Mouse (Mus musculus) cerebellum, postnatal 36 days (tissue): ENCODE results near the gene Aqp7.

Source experiments
- DNase-seq, 2 experiments: peaks; one replicate each; pipeline ENCODE4 v3.0.0; 2021 to 2022; ENCODE audit warnings: mixed read lengths in 2 of 2

The Aqp7 gene

DNA sequence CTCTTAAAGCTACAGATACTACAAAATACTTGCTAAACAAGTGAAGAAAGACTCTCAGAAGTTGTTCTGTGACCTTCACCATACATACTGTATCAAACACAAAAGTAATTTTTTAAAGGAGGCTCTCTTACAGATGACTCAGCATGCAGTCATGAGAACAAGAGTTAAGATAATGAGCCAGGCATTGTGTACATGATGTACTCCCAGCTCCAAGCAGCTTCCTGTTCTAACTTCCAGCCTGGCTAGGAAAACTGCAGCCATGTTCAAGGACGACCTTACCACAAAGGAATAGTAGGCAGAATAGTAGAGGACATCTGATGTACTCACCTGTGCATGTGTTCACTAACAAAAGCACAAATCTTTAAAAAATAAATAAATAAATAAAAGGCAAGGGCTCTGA, 47.7 kb downstream of the Aqp7 start:
- no peak for DNase-seq

DNA sequence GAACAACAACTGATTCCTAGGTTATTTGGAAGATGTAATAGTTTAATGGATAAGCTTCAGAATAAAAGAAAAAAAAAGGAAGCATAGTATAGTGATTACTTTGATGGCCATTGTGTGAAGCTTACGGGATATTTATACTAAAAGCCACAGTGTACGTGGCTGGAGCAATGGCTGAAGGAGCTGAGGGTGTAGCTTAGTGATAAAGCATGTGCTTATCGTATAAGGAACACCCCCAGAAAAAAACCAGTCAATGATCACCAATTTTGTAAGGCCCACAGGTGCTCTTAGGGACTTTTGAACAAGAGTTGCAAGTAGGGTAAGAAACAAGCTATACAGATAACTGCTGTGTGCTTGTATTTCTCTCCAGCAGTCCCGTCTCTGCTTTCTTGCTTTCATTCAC, 50.0 kb downstream of the Aqp7 start:
- no peak for DNase-seq

GRCm38 (mm10) chr4:40996302-40996701, 51.6 kb downstream of the Aqp7 start:
- DNase-seq, result no peak

DNA sequence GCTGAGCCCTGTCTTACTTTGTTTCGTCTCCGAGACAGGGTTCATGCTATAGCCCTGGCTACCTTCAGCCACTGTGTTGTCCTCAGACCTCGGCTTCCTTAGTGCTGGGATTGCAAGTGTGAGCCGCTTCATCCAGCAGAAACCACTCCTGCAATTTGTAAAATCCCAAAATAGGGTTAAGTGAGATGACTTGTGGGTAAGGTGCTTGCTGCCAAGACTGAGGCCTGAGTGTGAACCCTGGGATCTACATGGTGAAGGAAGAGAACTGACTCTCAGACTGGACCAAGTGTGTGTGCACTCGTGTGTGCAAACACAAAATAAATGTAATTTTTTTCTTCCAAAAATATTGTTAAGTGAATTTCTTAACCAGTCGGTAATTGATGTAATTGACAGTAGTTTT, 58.3 kb downstream of the Aqp7 start:
- no peak for DNase-seq

DNA sequence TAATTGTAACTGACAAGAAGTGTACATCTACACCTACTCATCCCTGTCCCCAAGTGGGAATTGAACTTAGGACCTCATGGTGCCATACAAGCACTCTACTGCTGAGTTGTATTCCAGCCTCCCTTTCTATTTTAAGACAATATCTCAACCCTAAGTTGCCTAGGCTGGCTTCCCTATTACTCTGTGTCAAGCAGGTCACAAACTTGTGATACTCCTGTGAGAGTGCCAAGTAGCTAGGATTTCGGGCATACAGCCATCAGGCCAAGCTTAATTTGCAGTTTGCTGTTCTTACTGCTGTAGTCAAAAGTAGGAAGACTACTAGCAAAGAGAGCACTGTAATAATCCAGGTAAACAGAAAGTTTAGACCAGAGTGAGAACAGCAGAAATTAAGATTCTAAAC, 64.3 kb downstream of the Aqp7 start:
- DNase-seq, result no peak
